Mouse (Mus musculus) C2C12 (cell line): ENCODE measurements at regions not wholly inside any gene's neighbourhood (a gene's known extent, or its start where the extent isn't known, plus 50 kb on each side); places are given as distances from the start of the nearest gene placed in this dataset.

ENCODE experiments used
- H3K27me3 ChIP-seq: one replicate; pipeline ENCODE4 v1.6.1; 2011; ENCODE audit not compliant: control insufficient read depth, insufficient read depth, insufficient read length
- H3K36me3 ChIP-seq: one replicate; pipeline ENCODE4 v1.6.1; 2011; ENCODE audit not compliant: control insufficient read depth, insufficient read depth
- H3K4me3 ChIP-seq: one replicate; pipeline ENCODE4 v1.5.1; 2011; ENCODE audit warnings: mild to moderate bottlenecking, control low read depth; ENCODE audit not compliant: poor library complexity, insufficient read depth, severe bottlenecking
- H3K79me2 ChIP-seq: one replicate; pipeline ENCODE4 v1.6.1; 2011; ENCODE audit not compliant: control insufficient read depth, insufficient read depth
- H3K79me3 ChIP-seq: one replicate; pipeline ENCODE4 v1.6.1; 2011; ENCODE audit warnings: low read depth, control low read depth
- H3ac ChIP-seq: one replicate; pipeline ENCODE3; 2011; ENCODE audit warnings: low read depth; ENCODE audit not compliant: control insufficient read depth, insufficient read length
- CEBPB ChIP-seq: IDR thresholded peaks from one replicate; pipeline ENCODE4 v1.6.1; 2011; ENCODE audit warnings: low read depth, mild to moderate bottlenecking, control low read depth, moderate library complexity
- CTCF ChIP-seq: IDR thresholded peaks from one replicate; pipeline ENCODE4 v1.5.1; 2011; ENCODE audit not compliant: control insufficient read depth, insufficient read depth, insufficient read length
- FOSL1 ChIP-seq: IDR thresholded peaks from one replicate; pipeline ENCODE4 v1.8.0; 2011; ENCODE audit warnings: mild to moderate bottlenecking, low read length; ENCODE audit not compliant: poor library complexity, insufficient read depth, severe bottlenecking
- MAX ChIP-seq: IDR thresholded peaks from one replicate; pipeline ENCODE4 v1.6.1; 2011; ENCODE audit warnings: mild to moderate bottlenecking, control low read depth
- MYOD1 ChIP-seq: IDR thresholded peaks from one replicate; pipeline ENCODE4 v1.6.1; 2011; ENCODE audit warnings: low read depth; ENCODE audit not compliant: control insufficient read depth, insufficient read length
- MYOG ChIP-seq: IDR thresholded peaks from one replicate; pipeline ENCODE4 v1.6.1; 2011; ENCODE audit not compliant: control insufficient read depth, insufficient read length; ENCODE audit errors: extremely low read depth
- USF1 ChIP-seq: IDR thresholded peaks from one replicate; pipeline ENCODE4 v1.6.1; 2011; ENCODE audit warnings: low read depth, mild to moderate bottlenecking, control low read depth, moderate library complexity

DNA sequence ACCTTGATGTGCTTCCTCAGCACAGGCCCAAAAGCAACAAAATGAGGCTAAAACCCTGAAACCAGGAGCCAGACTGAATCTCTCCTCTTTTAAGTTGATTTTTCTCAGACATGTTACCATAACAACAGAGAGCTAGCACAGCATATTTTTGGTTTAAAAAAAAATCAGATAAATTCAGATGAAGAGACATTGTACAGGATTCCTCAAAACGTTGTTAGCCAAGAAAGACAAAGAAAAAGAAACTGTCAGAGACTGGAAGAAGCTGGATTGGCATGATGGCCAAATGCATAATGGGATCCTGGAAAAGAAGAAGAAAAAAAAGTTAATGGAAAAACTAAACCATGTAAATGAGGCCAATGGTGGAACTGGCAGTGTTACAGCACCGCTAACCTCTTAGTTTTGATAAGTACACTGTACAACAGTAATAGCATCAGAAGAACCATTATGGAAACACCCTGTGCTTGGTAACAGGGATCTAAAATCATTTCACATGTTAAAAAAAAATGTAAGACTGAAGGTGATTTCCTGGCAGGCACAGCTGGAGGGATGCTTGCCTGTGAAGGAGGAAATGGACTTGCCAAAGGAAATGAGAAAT, 529.7 kb upstream of the Arid1b start:
- no peaks in the 10 kb centered on the region for H3K36me3 ChIP-seq

DNA sequence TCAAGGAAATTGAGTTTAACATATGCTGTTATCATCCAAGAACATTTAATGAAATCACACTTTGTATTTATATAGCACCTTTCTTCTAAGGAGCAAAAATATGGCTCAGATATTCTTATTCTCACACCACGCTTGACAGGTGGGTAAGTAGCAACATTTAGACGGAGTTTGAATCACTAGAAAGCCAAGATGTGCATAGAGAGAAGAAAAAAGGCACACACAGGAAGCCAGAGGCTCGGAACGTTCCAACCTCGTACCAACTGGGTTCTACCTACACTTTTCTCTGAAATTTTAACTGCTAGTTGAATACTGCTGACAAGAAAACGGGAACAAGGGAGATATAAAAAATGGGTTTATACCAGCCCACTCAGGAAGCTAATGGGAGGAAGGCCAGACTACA, 528.4 kb upstream of the Arid1b start:
- no peak overlapping the region for H3ac ChIP-seq
- no peaks in the 10 kb centered on the region for H3K36me3 ChIP-seq
- no peak overlapping the region for H3K4me3 ChIP-seq
- H3K27me3 ChIP-seq: no peaks in the 10 kb centered on the region
- H3K79me3 ChIP-seq: no peaks in the 10 kb centered on the region
- no peak for TF ChIP-seq FOSL1
- TF ChIP-seq MYOG: no peak
- TF ChIP-seq USF1: no peak
- TF ChIP-seq CTCF: no peak
- TF ChIP-seq CEBPB: no peak
- no peaks in the 10 kb centered on the region for H3K79me2 ChIP-seq

More for the DNA sequence above, 529.7 kb upstream of the Arid1b start:
- TF ChIP-seq MAX (no peak), CEBPB (no peak), MYOD1 (no peak), CTCF (no peak), USF1 (no peak)
- H3ac ChIP-seq: no peak overlapping the region
- no peaks in the 10 kb centered on the region for H3K79me3 ChIP-seq
- no peaks in the 10 kb centered on the region for H3K79me2 ChIP-seq
- H3K27me3 ChIP-seq: no peaks in the 10 kb centered on the region
- no peak overlapping the region for H3K4me3 ChIP-seq

DNA sequence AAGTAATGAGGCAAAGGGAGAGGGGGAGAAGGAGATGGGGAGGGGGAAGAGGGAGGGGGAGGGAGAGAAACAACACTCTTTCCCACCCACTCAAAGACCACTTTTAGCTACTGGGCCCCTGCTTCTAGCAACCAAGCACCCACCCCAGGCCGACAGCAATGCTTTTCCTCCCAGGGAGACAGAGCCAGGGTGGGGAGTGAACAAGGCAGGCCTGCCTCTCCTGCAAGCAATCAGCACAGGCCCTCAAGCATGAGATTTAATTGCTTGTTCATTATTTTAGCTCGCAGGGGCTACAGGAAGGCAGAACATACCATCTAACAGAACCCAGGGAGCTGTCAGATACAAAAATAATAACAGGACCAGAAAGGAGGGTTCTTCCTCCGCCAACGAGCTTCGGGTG, 521.7 kb upstream of the Arid1b start:
- H3K36me3 ChIP-seq: no peaks in the 10 kb centered on the region
- TF ChIP-seq FOSL1: no peak
- TF ChIP-seq MYOD1: no peak
- TF ChIP-seq USF1: no peak
- TF ChIP-seq MAX: no peak
- no peak for TF ChIP-seq MYOG
- TF ChIP-seq CEBPB: no peak
- no peak for TF ChIP-seq CTCF
- H3K27me3 ChIP-seq: no peaks in the 10 kb centered on the region
- no peaks in the 10 kb centered on the region for H3K79me3 ChIP-seq
- H3K4me3 ChIP-seq: no peak overlapping the region
- no peak overlapping the region for H3ac ChIP-seq
- H3K79me2 ChIP-seq: no peaks in the 10 kb centered on the region

DNA sequence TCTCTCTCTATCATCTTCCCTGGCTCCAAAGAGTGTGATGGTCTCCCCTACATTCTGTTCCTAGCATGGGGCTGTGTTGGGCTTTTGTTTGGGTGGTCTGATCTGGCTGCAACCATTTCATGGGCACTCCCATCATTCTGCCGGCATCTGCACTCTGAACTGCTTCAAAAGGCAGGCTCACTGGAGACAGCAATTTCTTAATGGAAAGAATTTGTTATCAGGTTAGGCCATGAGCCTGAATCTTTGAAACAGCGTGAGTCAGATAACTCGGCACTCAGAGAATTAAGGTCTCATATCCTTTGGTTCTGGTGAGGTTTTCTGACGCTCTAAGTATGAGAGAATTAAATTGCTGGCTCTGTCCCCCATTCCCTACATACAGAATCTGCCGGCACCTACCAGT, 519.8 kb upstream of the Arid1b start:
- Histone ChIP-seq H3K79me3 (no peaks in the 10 kb centered on the region), H3K36me3 (no peaks in the 10 kb centered on the region), H3K27me3 (no peaks in the 10 kb centered on the region), H3K4me3 (no peak overlapping the region), H3K79me2 (no peaks in the 10 kb centered on the region), H3ac (no peak overlapping the region)
- no peak for TF ChIP-seq MAX

DNA sequence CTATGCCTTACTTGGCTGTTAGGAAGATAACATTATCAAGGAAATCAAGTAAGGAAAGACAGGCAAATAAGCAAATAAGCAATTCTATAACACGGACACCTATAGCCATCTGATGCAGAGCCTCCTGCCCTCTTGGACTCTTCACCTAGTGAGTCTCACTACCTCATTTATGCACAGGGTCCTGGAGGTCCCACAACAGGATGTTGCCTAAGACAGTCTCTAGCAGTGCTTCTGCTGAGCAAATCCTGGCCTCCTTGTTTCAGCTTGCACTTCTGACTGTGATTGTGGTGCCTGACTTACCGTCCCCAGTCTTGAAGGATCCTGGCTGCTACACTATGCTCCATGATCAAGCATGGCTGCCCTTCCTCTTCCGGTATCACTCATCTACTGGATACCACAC, 518.5 kb upstream of the Arid1b start:
- H3K79me2 ChIP-seq: no peaks in the 10 kb centered on the region
- no peaks in the 10 kb centered on the region for H3K36me3 ChIP-seq
- H3K27me3 ChIP-seq: no peaks in the 10 kb centered on the region
- H3K79me3 ChIP-seq: no peaks in the 10 kb centered on the region
- TF ChIP-seq MYOD1: no peak
- no peak overlapping the region for H3ac ChIP-seq
- H3K4me3 ChIP-seq: no peak overlapping the region

DNA sequence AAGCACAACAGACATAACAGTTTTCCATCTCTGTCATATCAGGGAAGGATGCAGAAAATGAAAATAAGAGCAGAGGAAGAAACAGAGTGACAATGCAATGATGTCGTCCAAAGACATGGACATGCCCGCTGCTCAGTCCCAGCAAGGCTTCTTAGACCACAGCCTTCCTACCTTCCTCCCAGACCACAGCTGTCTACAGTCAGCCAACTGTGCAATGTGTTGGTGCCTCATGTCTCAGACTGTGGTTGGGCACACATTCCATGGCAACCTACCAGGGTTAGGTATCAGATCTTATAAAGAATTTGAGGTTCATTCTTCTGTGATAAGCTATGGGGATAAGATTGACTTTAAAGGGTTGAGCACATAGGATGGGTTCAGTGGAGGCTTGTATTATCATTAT, 499.7 kb upstream of the Arid1b start:
- Histone ChIP-seq H3K36me3 (no peaks in the 10 kb centered on the region), H3K79me2 (no peaks in the 10 kb centered on the region), H3ac (no peak overlapping the region), H3K4me3 (no peak overlapping the region), H3K79me3 (no peaks in the 10 kb centered on the region), H3K27me3 (no peaks in the 10 kb centered on the region)
- TF ChIP-seq MYOD1 (no peak), CEBPB (no peak), USF1 (no peak), FOSL1 (no peak), CTCF (no peak), MAX (no peak), MYOG (no peak)

DNA sequence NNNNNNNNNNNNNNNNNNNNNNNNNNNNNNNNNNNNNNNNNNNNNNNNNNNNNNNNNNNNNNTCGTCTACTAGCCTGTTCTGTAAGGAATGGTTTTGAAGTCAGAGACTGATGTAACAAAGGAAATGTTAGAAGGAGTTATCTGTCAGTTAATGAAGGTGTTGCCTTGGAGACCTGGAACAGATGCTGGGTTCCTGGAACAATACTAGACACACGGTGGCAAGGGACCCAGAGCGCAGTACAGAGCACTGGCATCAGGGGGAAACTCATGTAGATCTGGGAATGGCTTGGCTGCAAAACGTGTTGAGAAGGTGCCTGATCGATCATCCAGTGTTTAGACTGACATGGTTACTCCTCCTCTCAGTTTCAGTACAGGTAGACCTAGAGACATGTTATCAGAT, 493.6 kb upstream of the Arid1b start:
- no peaks in the 10 kb centered on the region for H3K79me2 ChIP-seq
- no peaks in the 10 kb centered on the region for H3K36me3 ChIP-seq
- H3K4me3 ChIP-seq: no peak overlapping the region
- H3K79me3 ChIP-seq: no peaks in the 10 kb centered on the region
- no peaks in the 10 kb centered on the region for H3K27me3 ChIP-seq
- no peak overlapping the region for H3ac ChIP-seq
- no peak for TF ChIP-seq MYOD1
- TF ChIP-seq CEBPB: no peak
- TF ChIP-seq MYOG: no peak
- no peak for TF ChIP-seq USF1
- TF ChIP-seq MAX: no peak
- no peak for TF ChIP-seq FOSL1
- TF ChIP-seq CTCF: no peak
